Mouse (Mus musculus) cerebellum, postnatal 4 days (tissue): ENCODE measurements around the gene Nudt8.

ENCODE experiments used
- DNase-seq, 2 experiments: peaks; one replicate each; pipeline ENCODE4 v3.0.0; 2022; ENCODE audit warnings: low spot score in 2 of 2, mixed read lengths in 1 of 2

The Nudt8 gene

DNA sequence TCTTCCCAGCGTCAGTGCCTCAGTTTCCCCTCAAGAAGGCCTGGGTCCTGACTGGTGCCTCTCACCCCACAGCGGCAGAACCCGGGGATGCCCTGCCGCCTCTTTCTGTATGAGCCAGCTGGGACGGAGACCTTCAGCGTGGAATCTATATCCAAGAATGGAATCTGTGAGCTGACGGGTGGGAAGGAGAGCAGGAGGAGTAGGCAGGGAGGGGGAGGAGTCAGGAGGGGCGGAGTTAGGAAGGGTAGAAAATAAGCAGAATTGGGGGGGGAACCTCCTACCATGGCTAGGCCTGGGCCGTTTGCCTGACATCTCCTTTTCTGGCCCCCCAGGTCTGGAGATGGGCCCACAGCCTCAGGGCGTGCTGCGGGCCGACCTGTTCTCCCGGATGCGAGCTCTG, 12.3 kb upstream of the Nudt8 start:
- no peak for DNase-seq

GRCm38 (mm10) chr19:3988750-3989149, 11.6 kb upstream of the Nudt8 start:
- no peak for DNase-seq

DNA sequence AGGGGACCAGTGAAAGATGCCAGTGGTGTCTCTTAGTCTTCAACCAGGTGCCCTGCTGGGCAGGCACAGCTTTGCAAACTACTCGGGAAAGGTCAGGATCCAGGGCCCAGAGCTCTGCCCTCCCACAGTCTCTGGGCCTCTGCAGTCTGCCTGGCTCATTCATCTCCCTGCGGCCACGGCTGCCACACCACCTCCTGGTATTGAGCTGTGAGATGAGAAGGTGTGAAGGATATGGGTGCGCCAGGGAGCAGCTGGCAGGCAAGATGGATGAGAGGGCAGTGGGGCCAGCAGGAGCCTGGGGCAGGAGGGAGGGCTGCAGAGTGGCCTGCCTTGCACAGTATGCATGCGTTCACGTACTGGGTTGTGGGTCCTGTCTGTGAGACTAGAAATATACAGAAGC, 9.6 kb upstream of the Nudt8 start:
- DNase-seq, result no peak

GRCm38 (mm10) chr19:3991562-3991961, 8.8 kb upstream of the Nudt8 start:
- DNase-seq, result no peak

GRCm38 (mm10) chr19:3991966-3992365, 8.4 kb upstream of the Nudt8 start:
- DNase-seq, result no peak

- no peak for DNase-seq
Observed at GRCm38 (mm10) chr19:3992416-3992815, 8.0 kb upstream of the Nudt8 start, which contains the start of gene Tbx10. TSS of gene Tbx10 (plus strand) at chr19:3992752.

- DNase-seq, result no peak
Observed at GRCm38 (mm10) chr19:3994932-3995331, 5.4 kb upstream of the Nudt8 start.

- no peak for DNase-seq
Observed at GRCm38 (mm10) chr19:3995505-3995904, 4.9 kb upstream of the Nudt8 start.

DNA sequence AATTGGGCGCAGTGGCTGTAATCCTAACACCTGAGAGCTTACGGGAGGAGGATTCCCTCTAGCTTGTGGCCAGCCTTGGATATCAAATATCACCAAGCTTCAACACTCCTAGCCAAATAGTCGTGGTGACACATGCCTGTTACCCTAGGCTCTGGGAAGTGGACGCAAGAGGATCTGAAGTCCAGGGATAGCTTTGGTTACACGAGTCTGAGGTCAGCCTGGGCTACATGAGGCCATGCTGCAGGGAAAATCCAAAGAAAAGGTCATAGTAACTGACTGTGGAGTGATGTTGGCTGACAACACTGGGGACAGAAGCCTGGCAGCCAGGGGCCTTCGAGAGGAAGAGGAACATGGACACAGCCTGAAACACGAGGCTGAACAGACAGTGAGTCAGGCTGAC, 4.3 kb upstream of the Nudt8 start:
- DNase-seq, result no peak

GRCm38 (mm10) chr19:3996747-3997146, 3.6 kb upstream of the Nudt8 start:
- DNase-seq, result no peak

- DNase-seq, result no peak
Observed at GRCm38 (mm10) chr19:3997231-3997630, 3.1 kb upstream of the Nudt8 start.

GRCm38 (mm10) chr19:3998335-3998734, 2.0 kb upstream of the Nudt8 start:
- no peak for DNase-seq

DNA sequence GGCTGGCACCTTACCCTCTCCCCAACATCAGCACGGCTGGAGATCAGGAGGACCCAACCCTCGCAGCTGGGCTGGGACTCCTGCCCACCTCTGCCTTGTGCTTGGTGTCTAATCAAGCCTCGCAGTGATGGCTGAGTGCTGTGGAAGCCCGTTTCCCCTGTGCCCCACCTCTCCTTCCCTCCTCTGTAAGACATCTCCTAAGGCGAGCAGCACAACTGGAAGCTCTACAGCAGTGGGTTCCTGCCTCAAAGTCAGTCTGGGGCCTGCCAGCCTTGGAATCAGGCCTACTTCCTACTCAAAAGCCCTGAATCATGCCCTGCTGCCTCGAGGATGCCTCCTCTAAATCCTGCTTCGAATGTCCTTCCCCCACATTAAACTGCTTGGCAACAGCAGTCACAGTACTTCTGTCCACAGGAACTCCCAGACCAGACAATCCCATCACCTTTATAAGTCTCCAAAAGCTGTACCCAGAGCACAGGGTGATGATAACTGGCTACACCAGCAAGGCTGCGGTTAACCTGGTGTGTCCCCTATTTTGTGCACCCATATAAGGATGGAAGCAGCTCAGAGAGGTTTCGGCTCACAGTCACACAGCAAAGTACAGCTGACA, 1.2 kb upstream of the Nudt8 start:
- DNase-seq, result no peak

GRCm38 (mm10) chr19:4000949-4001525, 657 bp downstream of the Nudt8 start:
- no peak for DNase-seq

- no peak for DNase-seq
Observed at GRCm38 (mm10) chr19:4001752-4002151, 1.4 kb downstream of the Nudt8 start.

- DNase-seq, result no peak
Observed at GRCm38 (mm10) chr19:4003112-4003511, 2.7 kb downstream of the Nudt8 start, which contains the start of gene Doc2g. TSS of gene Doc2g (plus strand) at chr19:4003313.

- no peak for DNase-seq
Observed at GRCm38 (mm10) chr19:4003641-4004040, 3.3 kb downstream of the Nudt8 start.

DNA sequence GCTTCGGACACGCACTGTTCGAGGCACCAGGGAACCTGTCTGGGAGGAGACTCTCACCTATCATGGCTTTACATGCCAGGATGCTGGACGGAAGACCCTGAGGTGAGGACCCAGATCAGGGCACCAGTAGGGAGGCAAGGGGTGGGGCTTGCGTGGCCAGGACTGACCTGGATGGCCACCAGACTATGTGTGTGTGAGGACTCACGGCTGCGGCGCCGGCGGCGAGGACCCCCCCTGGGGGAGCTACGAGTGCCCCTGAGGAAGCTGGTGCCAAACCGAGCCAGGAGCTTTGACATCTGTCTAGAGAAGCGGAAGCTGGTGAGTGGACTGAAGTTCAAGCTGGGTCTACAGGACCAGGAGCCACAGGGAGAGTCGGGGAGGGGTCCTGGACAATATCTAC, 4.0 kb downstream of the Nudt8 start:
- no peak for DNase-seq

DNA sequence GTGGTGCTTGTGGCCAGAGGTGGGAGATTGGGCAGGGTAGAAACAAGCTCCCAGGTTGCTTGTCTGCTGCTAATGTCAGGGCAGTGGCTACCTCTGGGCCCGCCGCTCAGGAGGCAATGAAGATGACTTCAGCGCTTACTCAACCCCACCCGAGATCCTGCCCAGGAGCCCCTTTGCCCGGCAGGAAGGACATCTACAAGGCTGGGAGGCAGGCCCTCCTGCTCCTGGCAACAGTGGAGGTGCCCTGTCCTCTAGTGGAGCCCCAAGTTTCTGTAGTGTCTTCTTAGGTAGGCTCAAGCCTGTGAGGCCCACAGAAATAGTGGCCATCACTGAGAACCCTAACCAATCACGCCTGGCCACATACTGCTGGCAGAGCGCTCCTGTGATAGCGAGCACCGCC, 4.7 kb downstream of the Nudt8 start:
- no peak for DNase-seq

GRCm38 (mm10) chr19:4005971-4006370, 5.6 kb downstream of the Nudt8 start:
- no peak for DNase-seq

DNA sequence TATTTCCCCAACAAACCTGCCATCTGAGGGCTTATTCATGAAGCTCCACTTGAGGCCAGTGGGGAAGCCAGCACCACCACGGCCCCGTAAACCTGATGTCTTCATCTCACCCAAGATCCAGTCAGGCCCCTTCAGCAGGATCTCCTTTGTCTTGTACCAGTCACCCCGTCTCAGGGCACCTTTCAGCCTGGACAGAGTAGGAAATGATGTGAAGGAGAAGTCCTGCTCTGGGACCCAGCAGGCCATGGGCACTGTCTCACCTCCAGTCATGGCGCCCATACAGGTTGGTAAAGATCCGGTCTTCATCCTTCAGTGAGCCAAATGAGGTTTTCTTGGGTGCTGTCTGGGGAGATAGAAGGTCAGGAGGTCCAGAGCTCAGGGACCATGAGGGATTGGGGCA, 10.7 kb downstream of the Nudt8 start:
- DNase-seq, result no peak

- DNase-seq, result peak; percentile 90 to 93
Observed at GRCm38 (mm10) chr19:4012432-4013022, 12.1 kb downstream of the Nudt8 start, which contains the start of gene Ndufv1. TSS of gene Ndufv1 (minus strand) at chr19:4012806.

GRCm38 (mm10) chr19:4013066-4013465, 12.7 kb downstream of the Nudt8 start:
- no peak for DNase-seq
